Mouse (Mus musculus) telencephalon, adult 2 months (tissue): ENCODE measurements around the gene Prpf40b.
A peak's percentile ranks its signal among the peaks of the same experiment; 100 is the strongest.

Experiments
- DNase-seq: peaks from one replicate; pipeline ENCODE4 v3.0.0-alpha.2; 2011; ENCODE audit warnings: low read depth, low spot score

The Prpf40b gene

DNA sequence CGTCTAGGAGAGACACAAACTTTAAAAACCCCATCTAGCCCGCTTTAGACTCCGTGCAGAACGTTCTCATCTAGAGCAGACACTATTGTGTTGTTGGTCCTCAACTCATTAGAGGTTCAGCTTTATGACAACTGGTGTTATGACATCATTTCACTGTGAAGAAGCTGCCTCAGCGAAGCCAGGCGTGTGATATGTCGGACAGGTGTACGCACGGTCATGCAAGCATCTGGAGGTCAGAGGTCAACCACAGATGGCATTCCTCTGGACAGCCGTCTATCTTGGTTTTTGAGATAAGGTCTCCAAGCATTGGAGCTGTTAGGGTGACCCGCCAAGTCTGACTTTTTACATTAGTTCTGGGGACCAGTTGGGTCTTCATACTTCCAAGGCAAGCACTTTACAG, 4.3 kb upstream of the Prpf40b start:
- DNase-seq = no peak

GRCm38 (mm10) chr15:99294287-99294686, 600 bp upstream of the Prpf40b start:
- no peak for DNase-seq

DNA sequence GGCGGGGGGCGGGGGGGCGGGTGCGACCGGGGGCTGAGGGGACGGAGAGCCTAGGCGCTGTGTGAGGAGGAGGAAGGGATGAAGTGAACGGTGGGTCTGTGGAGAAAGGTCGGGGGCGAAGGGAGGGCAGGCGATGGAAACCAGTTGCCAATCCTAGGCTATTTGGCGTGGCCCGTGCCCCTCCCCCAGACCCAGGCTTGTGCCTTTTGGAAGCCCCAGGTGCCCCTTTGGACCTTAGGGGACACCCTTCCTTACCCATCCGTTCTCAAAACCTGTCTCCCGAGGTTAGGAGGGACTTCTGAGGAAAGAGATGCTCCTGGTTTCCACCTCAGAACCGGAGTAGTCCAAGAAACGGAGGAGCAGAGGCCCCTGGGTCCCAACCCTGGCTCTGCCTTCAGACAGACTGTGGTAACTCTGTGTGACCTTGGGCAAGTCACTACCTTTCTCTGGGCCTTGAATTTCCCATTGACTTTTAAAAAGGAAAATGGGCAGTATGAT, 646 bp downstream of the Prpf40b start, which contains the start of gene Fam186b:
Fam186b (minus strand) TSS at position 405 of the 498 bp plus-strand sequence.
- DNase-seq = no peak

- no peak for DNase-seq
Observed at GRCm38 (mm10) chr15:99296213-99296612, 1.3 kb downstream of the Prpf40b start.

GRCm38 (mm10) chr15:99307476-99307875, 12.6 kb downstream of the Prpf40b start:
- DNase-seq = no peak

DNA sequence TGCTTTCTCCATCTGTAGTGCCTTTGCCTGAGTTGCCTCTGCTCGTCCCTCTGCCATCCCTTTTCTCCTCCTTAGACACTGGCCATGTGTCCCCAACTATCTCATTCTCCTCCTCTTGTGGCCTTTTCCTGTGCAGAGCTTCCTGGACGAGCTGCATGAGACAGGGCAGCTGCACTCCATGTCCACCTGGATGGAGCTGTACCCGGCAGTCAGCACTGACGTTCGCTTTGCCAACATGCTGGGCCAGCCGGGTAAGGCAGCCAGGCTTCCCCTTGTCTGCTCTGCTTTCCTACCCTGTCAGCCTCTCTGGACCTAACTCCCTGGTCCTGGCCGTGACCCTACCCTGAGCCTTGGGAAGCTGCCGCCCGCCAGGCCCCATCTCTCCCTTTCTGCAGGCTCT, 14.7 kb downstream of the Prpf40b start:
- no peak for DNase-seq

DNA sequence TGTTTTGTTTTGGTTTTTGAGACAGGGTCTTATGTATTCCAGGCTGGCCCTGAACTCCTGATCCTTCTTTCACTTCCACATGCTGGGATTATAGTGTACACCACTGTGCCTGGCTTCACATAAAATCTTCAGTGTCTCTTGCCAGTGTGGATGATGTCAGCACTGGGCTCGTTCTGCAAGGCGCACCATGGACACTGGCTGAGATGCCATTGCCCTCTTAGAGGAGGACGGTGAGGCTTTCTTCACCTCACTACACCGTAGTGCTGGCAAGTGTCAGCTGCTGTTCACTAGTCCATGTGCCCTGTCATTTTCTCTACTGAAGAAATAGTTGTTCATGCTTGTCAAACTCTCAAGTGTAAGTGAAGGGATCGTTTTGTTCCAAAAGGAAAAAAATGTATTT, 15.7 kb downstream of the Prpf40b start:
- no peak for DNase-seq

- no peak for DNase-seq
Observed at GRCm38 (mm10) chr15:99314891-99315290, 20.0 kb downstream of the Prpf40b start.

DNA sequence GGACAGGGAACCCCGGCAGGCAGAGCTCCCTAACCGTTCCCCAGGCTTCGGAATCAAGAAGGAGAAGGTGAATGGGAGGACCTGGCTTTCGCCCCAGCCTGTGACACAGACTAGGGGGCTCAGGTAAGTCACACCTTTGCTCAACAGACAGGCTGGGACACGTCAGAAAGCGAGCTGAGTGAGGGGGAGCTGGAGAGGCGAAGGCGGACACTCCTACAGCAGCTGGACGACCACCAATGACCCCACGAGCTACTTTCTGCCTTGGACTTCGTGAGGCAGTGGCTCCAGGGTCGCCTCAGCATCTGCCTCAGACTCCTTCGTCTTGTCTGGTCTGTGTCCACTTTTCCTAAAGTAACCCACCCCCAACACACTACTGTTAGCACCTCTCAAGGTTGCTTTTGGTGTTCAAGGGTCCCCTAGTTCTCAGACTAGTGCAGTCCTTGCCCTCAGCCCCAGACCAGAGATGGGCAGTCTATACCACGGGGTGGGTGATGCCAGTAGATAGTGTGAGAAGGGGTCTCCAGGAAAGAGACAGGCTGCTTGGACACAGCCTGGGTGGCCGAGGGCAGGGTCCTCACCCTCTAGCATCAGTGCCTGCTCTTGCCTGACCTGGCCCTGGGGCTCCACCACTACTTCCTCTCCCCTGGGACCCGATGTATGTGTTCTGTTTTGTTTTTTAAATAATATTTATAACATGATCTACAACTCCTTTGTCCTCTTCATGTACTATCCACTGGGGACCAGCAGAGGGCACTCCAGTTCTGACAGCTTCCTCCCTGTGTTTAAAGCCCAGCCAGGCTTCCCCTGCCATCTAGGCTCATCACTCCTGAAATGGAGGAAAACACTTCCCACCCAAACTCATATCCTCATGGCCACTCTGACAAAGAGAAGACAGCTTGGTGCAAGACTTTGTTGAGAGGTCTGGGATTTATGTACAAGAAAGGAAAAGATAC, 21.7 kb downstream of the Prpf40b start:
- DNase-seq = peak; percentile 48

- no peak for DNase-seq
Observed at GRCm38 (mm10) chr15:99317267-99317651, 22.4 kb downstream of the Prpf40b start.

DNA sequence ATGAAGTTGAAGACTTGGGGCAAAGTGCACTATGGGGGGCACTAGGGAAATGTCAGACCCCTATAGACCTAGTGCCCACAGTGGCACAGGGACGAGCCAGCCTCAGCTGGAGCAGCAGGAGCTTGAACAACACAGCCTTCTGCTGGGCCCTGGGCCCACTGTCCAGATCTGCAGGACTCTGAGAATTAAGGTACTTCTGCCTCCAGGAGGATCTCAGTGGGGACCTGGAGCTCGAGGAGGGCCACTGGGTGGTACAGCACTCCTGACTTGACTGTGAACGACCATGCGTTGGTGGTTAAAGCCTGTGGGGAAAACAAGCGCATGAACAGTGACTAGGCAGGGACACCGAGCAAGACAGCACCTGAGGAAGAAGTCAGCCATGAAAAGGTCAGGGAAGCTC, 23.2 kb downstream of the Prpf40b start:
- DNase-seq = no peak

GRCm38 (mm10) chr15:99318861-99319410, 24.0 kb downstream of the Prpf40b start:
- DNase-seq = no peak

DNA sequence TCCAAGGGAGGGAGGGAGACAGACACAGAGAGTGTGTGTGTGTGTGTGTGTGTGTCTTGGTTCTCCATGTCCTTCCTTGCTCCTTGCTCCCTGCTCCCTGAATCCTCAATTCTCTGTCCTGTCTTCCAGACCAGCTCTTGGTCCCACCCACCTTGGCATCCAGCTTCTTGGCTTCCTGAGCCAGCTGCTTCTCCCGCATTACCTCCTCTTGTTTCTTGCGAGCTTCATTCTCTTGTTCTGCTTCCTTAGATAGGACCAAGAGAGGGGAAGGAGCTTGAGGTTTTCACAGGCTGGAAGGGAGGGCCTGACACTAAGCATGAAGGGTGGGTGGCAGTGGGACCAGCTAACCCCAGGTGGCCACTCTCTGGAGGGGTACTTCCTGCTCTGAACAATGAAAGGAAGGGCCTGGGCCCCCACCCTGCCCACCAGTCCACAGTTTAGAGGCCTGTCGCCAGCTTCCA, 24.6 kb downstream of the Prpf40b start:
- no peak for DNase-seq

GRCm38 (mm10) chr15:99320168-99320674, 25.3 kb downstream of the Prpf40b start:
- no peak for DNase-seq

DNA sequence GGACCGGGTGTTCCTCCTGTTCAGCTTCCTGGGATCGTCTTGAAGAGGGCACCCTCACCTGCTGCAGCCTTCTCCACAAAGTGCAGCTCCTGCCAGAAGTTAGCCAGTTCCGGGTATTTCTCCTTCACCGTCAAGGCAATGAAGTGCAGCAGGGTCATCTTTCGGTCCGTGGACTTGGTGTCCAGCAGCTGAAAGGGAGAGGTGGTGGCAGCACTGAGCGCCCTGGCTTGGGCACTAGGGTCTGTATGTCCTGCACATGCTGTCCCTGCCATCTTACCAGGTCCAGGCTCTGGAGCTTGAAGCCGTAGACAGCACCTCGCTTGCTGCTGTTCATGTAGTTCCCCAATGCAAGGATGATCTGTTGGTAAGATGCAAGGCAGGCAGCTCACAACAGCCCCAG, 26.1 kb downstream of the Prpf40b start:
- DNase-seq = no peak

- DNase-seq = no peak
Observed at GRCm38 (mm10) chr15:99324151-99324550, 29.3 kb downstream of the Prpf40b start.

- DNase-seq = no peak
Observed at GRCm38 (mm10) chr15:99325598-99325997, 30.7 kb downstream of the Prpf40b start.

GRCm38 (mm10) chr15:99326407-99326806, 31.5 kb downstream of the Prpf40b start:
- no peak for DNase-seq

- no peak for DNase-seq
Observed at GRCm38 (mm10) chr15:99326959-99327358, 32.1 kb downstream of the Prpf40b start.

DNA sequence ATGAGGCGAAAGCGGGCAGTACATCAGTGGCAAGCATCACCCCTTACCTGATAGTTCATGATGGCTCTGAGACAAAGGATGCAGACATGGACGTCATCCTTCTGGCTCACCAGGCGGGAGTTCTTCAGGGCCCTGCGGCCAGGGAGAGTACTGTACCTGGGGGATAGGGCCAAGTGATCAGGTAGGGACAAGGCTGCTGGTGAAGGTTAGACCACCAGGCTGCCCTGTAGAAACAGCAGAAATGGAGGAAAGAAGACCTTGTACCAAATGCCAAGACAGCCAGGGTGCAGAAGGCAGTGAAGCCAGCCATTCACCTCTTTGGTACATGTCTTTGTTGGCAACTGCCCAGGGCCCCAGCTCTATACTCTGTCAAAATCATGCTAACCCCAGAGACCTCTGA, 33.1 kb downstream of the Prpf40b start:
- no peak for DNase-seq

GRCm38 (mm10) chr15:99330324-99330723, 35.4 kb downstream of the Prpf40b start:
- no peak for DNase-seq

GRCm38 (mm10) chr15:99331341-99331740, 36.5 kb downstream of the Prpf40b start:
- DNase-seq = no peak

GRCm38 (mm10) chr15:99332111-99332510, 37.2 kb downstream of the Prpf40b start:
- no peak for DNase-seq
